Mouse (Mus musculus): ENCODE measurements around the gene Ankzf1.
"Not testable (repeated sequence)": the region's sequence is repeated elsewhere in the genome, so short reads cannot be mapped to it uniquely, and the experiment has no call there.

Ankzf1 gene

GRCm38 (mm10) chr1:75225473-75225872 lies 33.5 kb downstream of the Ankzf1 start:
- no peak for DNase-seq (ENCODE audit: low read depth)

- DNase-seq (ENCODE audit: low read depth), result no peak
These were observed 34.2 kb downstream of the Ankzf1 start for GRCm38 (mm10) chr1:75226138-75226537.

GRCm38 (mm10) chr1:75227653-75228052 lies 35.7 kb downstream of the Ankzf1 start:
- DNase-seq (ENCODE audit: low read depth), result no peak

GRCm38 (mm10) chr1:75229158-75229557 lies 37.2 kb downstream of the Ankzf1 start:
- no peak for DNase-seq (ENCODE audit: low read depth)

GRCm38 (mm10) chr1:75230335-75230994 lies 38.5 kb downstream of the Ankzf1 start:
- DNase-seq (ENCODE audit: low read depth), result no peak

GRCm38 (mm10) chr1:75231224-75231623 lies 39.3 kb downstream of the Ankzf1 start:
- DNase-seq (ENCODE audit: low read depth), result no peak

GRCm38 (mm10) chr1:75231664-75232152 lies 39.8 kb downstream of the Ankzf1 start, which contains the start of gene A630095N17Rik:
Gene A630095N17Rik (minus strand): TSS chr1:75232102.
- DNase-seq (ENCODE audit: low read depth), result no peak

GRCm38 (mm10) chr1:75232489-75232888 lies 40.5 kb downstream of the Ankzf1 start:
- not testable (repeated sequence) for DNase-seq (ENCODE audit: low read depth)

- no peak for DNase-seq (ENCODE audit: low read depth)
These were observed 42.7 kb downstream of the Ankzf1 start for GRCm38 (mm10) chr1:75234606-75235005.

- no peak for DNase-seq (ENCODE audit: low read depth)
These were observed 44.4 kb downstream of the Ankzf1 start, which contains the start of gene Dnajb2 for GRCm38 (mm10) chr1:75236117-75237050. Gene Dnajb2 (plus strand): TSS chr1:75236406.

- DNase-seq (ENCODE audit: low read depth), result no peak
These were observed 47.6 kb downstream of the Ankzf1 start for GRCm38 (mm10) chr1:75239591-75239990.

GRCm38 (mm10) chr1:75243411-75243810 lies 51.5 kb downstream of the Ankzf1 start:
- DNase-seq (ENCODE audit: low read depth), result no peak

- DNase-seq (ENCODE audit: low read depth), result no peak
These were observed 52.4 kb downstream of the Ankzf1 start for GRCm38 (mm10) chr1:75244175-75244826.

GRCm38 (mm10) chr1:75244836-75245235 lies 52.9 kb downstream of the Ankzf1 start:
- no peak for DNase-seq (ENCODE audit: low read depth)

- no peak for DNase-seq (ENCODE audit: low read depth)
These were observed 55.4 kb downstream of the Ankzf1 start for GRCm38 (mm10) chr1:75247071-75247930.

GRCm38 (mm10) chr1:75248041-75248772 lies 56.3 kb downstream of the Ankzf1 start:
- DNase-seq (ENCODE audit: low read depth), result no peak

Measured in c-Kit-positive CD71-negative TER-119-negative erythroid progenitor cells, embryonic 14.5 days (primary cell).